Mouse (Mus musculus): ENCODE data around the gene Kri1.

GRCm38 (mm10) chr9:21336491-21336890, 48.7 kb upstream of the Kri1 start:
- TF ChIP-seq ZNF384 (IDR thresholded peaks at IDR 0.05; ENCODE audit: low read depth, low read length): no peak
- TF ChIP-seq CHD2 (IDR thresholded peaks at IDR 0.05; ENCODE audit: low read depth, low read length): no peak
- TF ChIP-seq ZC3H11A (IDR thresholded peaks at IDR 0.05; ENCODE audit: borderline replicate concordance, low read depth, low read length): no peak
- no peak for TF ChIP-seq HCFC1 (IDR thresholded peaks at IDR 0.05; ENCODE audit: borderline replicate concordance, insufficient read depth, low read length)
